Mouse (Mus musculus): ENCODE measurements around the gene F3. TPM values are rescaled to one million over a fixed set of nuclear protein-coding genes. Genes with fewer than 3 reads are reported as not detected.
"Not testable (repeated sequence)": the region's sequence is repeated elsewhere in the genome, so short reads cannot be mapped to it uniquely, and the experiment has no call there.

F3 gene
- polyA plus RNA-seq, 1 experiment from 2014 or later = 164 TPM

- no peak for TF ChIP-seq CTCF (IDR thresholded peaks at IDR 0.05)
- ATAC-seq = no peak
- H3K27me3 ChIP-seq = no peaks in the 10 kb centered on the region
Observed at GRCm38 (mm10) chr3:121755152-121755551, 31.8 kb downstream of the F3 start.

GRCm38 (mm10) chr3:121758373-121758772 lies 35.0 kb downstream of the F3 start:
- DNase-seq (ENCODE audit: low read depth, low spot score) = no peak
- POLR2A ChIA-PET = no interaction called here
- in situ Hi-C loops (cut with MboI; ENCODE audit: low pct_unique_long_range_greater_than_20kb) = no loop called here
- no peak for TF ChIP-seq CTCF (IDR thresholded peaks at IDR 0.05)
- no peaks in the 10 kb centered on the region for H3K27me3 ChIP-seq
- CTCF ChIA-PET = interaction anchor here (1.0 to 6.1 kb wide), 10 partner anchors 10 to 223 kb away, joined by 3 to 30 read pairs (median 6); no protein-coding TSS in a partner anchor
- no peak for ATAC-seq

More at GRCm38 (mm10) chr3:121755152-121755551, 31.8 kb downstream of the F3 start:
- no peak for DNase-seq (ENCODE audit: low read depth, low spot score)
- ChIA-PET CTCF (interaction anchor here (2.4 to 3.5 kb wide), 2 partner anchors 13 to 18 kb away, joined by 9 to 12 read pairs; no protein-coding TSS in a partner anchor), POLR2A (interaction anchor here (1.3 kb wide), 1 partner anchor 10 kb away, joined by 3 read pairs; no protein-coding TSS in a partner anchor)
- in situ Hi-C loops (cut with MboI; ENCODE audit: low pct_unique_long_range_greater_than_20kb) = no loop called here

GRCm38 (mm10) chr3:121762056-121762852 lies 38.9 kb downstream of the F3 start:
- no peaks in the 10 kb centered on the region for H3K27me3 ChIP-seq
- ATAC-seq = no peak
- ChIA-PET POLR2A (interaction anchor here (0.6 kb wide), 1 partner anchor 123 kb away, joined by 3 read pairs; no protein-coding TSS in a partner anchor), CTCF (interaction anchor here (0.9 to 6.1 kb wide), 8 partner anchors 11 to 226 kb away, joined by 3 to 30 read pairs (median 6); no protein-coding TSS in a partner anchor)
- in situ Hi-C loops (cut with MboI; ENCODE audit: low pct_unique_long_range_greater_than_20kb) = loop anchor here (5.0 to 10.0 kb wide), 2 partner anchors 210 to 457 kb away; no protein-coding TSS in a partner anchor
- TF ChIP-seq CTCF (IDR thresholded peaks at IDR 0.05) = peak; percentile 66
- DNase-seq (ENCODE audit: low read depth, low spot score) = no peak

- no peak for TF ChIP-seq CTCF (IDR thresholded peaks at IDR 0.05)
- DNase-seq (ENCODE audit: low read depth, low spot score) = no peak
- ATAC-seq = no peak
- H3K27me3 ChIP-seq = no peaks in the 10 kb centered on the region
- ChIA-PET POLR2A (interaction anchor here (0.6 to 1.6 kb wide), 2 partner anchors 11 to 97 kb away, joined by 3 read pairs; no protein-coding TSS in a partner anchor), CTCF (interaction anchor here (0.9 to 6.4 kb wide), 5 partner anchors 24 to 235 kb away, joined by 3 to 80 read pairs (median 11); partner anchors contain the start of gene Slc44a3)
- in situ Hi-C loops (cut with MboI; ENCODE audit: low pct_unique_long_range_greater_than_20kb) = loop anchor here (10.0 kb wide), 1 partner anchor 461 kb away; no protein-coding TSS in a partner anchor
Observed at GRCm38 (mm10) chr3:121766048-121766447, 42.7 kb downstream of the F3 start.

GRCm38 (mm10) chr3:121766818-121767217 lies 43.5 kb downstream of the F3 start:
- no peak for ATAC-seq
- no peak for TF ChIP-seq CTCF (IDR thresholded peaks at IDR 0.05)
- H3K27me3 ChIP-seq = no peaks in the 10 kb centered on the region
- CTCF ChIA-PET = interaction anchor here (0.9 to 6.4 kb wide), 8 partner anchors 8 to 230 kb away, joined by 3 to 80 read pairs (median 8); partner anchors contain the start of gene Slc44a3
- POLR2A ChIA-PET = interaction anchor here (0.6 kb wide), 1 partner anchor 98 kb away, joined by 3 read pairs; no protein-coding TSS in a partner anchor
- DNase-seq (ENCODE audit: low read depth, low spot score) = no peak
- in situ Hi-C loops (cut with MboI; ENCODE audit: low pct_unique_long_range_greater_than_20kb) = loop anchor here (10.0 kb wide), 1 partner anchor 462 kb away; no protein-coding TSS in a partner anchor

GRCm38 (mm10) chr3:121768770-121769169 lies 45.4 kb downstream of the F3 start:
- peak; percentile 65 for TF ChIP-seq CTCF (IDR thresholded peaks at IDR 0.05)
- ChIA-PET POLR2A (no interaction called here), CTCF (interaction anchor here (0.7 to 6.4 kb wide), 18 partner anchors 9 to 241 kb away, joined by 3 to 80 read pairs (median 5); partner anchors contain the start of gene Slc44a3)
- in situ Hi-C loops (cut with MboI; ENCODE audit: low pct_unique_long_range_greater_than_20kb) = loop anchor here (10.0 kb wide), 1 partner anchor 464 kb away; no protein-coding TSS in a partner anchor
- no peaks in the 10 kb centered on the region for H3K27me3 ChIP-seq
- DNase-seq (ENCODE audit: low read depth, low spot score) = no peak
- ATAC-seq = peak; percentile 65

GRCm38 (mm10) chr3:121773336-121773735 lies 50.0 kb downstream of the F3 start:
- ATAC-seq, POLR2A ChIA-PET: not testable (repeated sequence)

GRCm38 (mm10) chr3:121777943-121778342 lies 54.6 kb downstream of the F3 start:
- no peaks in the 10 kb centered on the region for H3K27me3 ChIP-seq
- ATAC-seq (peak; percentile 54), DNase-seq (ENCODE audit: low read depth, low spot score) (no peak)
- POLR2A ChIA-PET = no interaction called here
- TF ChIP-seq CTCF (IDR thresholded peaks at IDR 0.05) = peak; percentile 87
- in situ Hi-C loops (cut with MboI; ENCODE audit: low pct_unique_long_range_greater_than_20kb) = loop anchor here (5.0 kb wide), 1 partner anchor 89 kb away; no protein-coding TSS in a partner anchor
- CTCF ChIA-PET = interaction anchor here (1.1 to 2.2 kb wide), 7 partner anchors 9 to 242 kb away, joined by 3 to 13 read pairs (median 3); partner anchors contain the start of gene Abcd3

More at GRCm38 (mm10) chr3:121773336-121773735, 50.0 kb downstream of the F3 start:
- in situ Hi-C loops (cut with MboI; ENCODE audit: low pct_unique_long_range_greater_than_20kb); DNase-seq (ENCODE audit: low read depth, low spot score); H3K27me3 ChIP-seq: not testable (repeated sequence)
- CTCF ChIA-PET = interaction anchor here (0.6 to 1.1 kb wide), 4 partner anchors 10 to 233 kb away, joined by 3 to 4 read pairs (median 4); no protein-coding TSS in a partner anchor

GRCm38 (mm10) chr3:121783020-121783419 lies 59.7 kb downstream of the F3 start:
- no peak for TF ChIP-seq CTCF (IDR thresholded peaks at IDR 0.05)
- in situ Hi-C loops (cut with MboI; ENCODE audit: low pct_unique_long_range_greater_than_20kb) = no loop called here
- no peaks in the 10 kb centered on the region for H3K27me3 ChIP-seq
- ChIA-PET CTCF (interaction anchor here (1.0 to 3.5 kb wide), 2 partner anchors 13 to 14 kb away, joined by 3 to 20 read pairs; no protein-coding TSS in a partner anchor), POLR2A (interaction anchor here (0.7 kb wide), 1 partner anchor 47 kb away, joined by 3 read pairs; no protein-coding TSS in a partner anchor)
- DNase-seq (ENCODE audit: low read depth, low spot score) (no peak), ATAC-seq (no peak)

Other genes starting within 250 kb of the F3 start
- gene Slc44a3, start 191.1 kb upstream of the F3 start, polyA plus RNA-seq (2021) = 0.24 TPM
- not detected for gene 4930432M17Rik, start 52.8 kb upstream of the F3 start, polyA plus RNA-seq (2021)
- gene Abcd3, start 91.8 kb downstream of the F3 start, polyA plus RNA-seq (2021) = 115 TPM
- 129 TPM for gene Arhgap29, start 229.0 kb downstream of the F3 start, polyA plus RNA-seq (2021)

Data from Patski (cell line).